Mouse (Mus musculus) common myeloid progenitor, adult 5-6 weeks (primary cell): Measurements from ENCODE around the gene A530016L24Rik. TPM values are rescaled to one million over a fixed set of nuclear protein-coding genes. Genes with fewer than 3 reads are reported as not detected.

Experiments
- ATAC-seq: replicated peaks from 2 replicates; pipeline ENCODE4 v1.8.0; 2016; ENCODE audit warnings: low read depth, mild to moderate bottlenecking, moderate TSS enrichment, inconsistent platforms; ENCODE audit not compliant: poor library complexity, severe bottlenecking
- total RNA-seq: library from RNA; stranded (forward); fragments of 200-1000, 187-1606 nt; gene quantifications from 2 replicates; pipeline ENCODE4 v1.2.3, GENCODE M21; 2017

The A530016L24Rik gene
- total RNA-seq, 1 experiment from 2014 or later = not detected

- ATAC-seq = no peak
These were observed 8.5 kb downstream of the A530016L24Rik start for GRCm38 (mm10) chr12:112497731-112498130.

DNA sequence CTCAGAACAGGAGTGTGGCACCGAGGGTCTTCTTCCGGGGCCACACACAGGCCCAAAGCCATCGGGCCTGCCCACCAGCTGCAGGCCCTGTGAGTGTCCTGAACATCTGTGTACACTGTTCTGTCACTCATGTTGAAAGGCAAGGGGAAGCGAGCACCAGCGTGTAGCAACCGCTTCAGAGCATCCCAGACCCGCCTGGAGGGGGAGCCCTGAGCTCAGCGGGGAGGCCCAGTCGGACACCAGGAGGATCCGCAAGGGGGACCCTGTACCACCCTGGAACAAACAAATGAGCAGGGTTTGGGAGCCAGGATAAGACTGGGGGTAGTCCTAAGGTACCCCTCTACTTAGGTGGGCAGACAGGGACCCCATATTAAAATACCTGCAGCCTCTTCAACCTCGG is 9.4 kb downstream of the A530016L24Rik start:
- ATAC-seq = peak; percentile 70

DNA sequence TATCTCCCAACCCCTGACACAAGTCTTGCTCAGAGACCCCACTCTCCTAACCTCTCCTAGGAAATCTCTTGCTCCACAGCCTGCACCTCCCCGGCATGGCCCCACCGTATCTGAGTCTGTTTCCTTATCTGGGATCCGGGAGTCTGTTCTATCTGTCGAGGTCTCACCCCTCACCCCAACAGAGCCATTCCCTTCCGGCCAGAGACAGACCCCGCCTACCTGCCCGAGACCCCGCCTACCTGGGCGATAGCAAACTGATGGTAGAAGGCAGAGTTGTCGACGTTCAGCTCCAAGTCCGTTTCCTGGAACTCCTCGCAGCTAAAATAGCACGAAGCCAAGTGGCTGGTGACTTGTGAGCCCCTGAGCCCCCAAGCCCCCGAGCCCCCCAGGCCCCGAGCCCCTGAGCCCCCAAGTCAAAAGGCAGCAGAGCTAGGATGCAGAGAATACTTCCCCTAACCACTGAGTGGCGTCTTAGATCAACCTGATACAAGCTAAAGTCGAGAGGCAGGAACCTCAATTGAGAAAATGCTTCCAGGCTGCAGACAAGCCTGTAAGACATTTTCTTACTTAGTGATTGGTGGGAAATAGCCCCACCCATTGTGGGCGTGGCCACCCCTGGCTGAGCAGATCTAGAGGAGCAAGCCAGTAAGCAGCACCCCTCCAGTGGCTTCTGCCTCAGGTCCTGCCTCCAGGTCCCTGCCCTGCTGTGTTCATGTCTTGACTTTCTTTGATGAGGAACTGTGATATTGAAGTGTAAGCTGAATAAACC is 13.9 kb downstream of the A530016L24Rik start:
- no peak for ATAC-seq

- ATAC-seq = no peak
These were observed 17.0 kb downstream of the A530016L24Rik start for GRCm38 (mm10) chr12:112506267-112506666.

- ATAC-seq = no peak
These were observed 18.0 kb downstream of the A530016L24Rik start for GRCm38 (mm10) chr12:112507264-112507663.

- no peak for ATAC-seq
These were observed 18.7 kb downstream of the A530016L24Rik start for GRCm38 (mm10) chr12:112507984-112508383.

DNA sequence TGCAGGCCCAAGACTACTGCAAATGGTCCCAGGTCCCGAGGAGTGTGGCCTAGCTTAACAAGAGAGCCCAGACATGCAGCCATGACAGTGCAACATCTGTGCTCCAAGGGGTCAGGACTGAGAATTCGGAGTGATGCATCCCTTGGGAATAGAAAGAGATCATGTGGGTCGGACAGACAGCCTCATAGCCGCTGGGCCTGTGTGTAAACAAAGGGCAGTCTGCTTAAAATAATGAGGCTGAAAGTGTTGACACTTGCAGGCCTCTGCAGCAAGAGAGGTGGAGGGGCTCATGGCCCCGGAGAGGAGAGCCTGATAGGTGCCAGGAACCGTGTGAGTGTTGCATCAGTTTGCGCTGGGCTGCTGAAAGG is 21.1 kb downstream of the A530016L24Rik start:
- ATAC-seq = no peak

DNA sequence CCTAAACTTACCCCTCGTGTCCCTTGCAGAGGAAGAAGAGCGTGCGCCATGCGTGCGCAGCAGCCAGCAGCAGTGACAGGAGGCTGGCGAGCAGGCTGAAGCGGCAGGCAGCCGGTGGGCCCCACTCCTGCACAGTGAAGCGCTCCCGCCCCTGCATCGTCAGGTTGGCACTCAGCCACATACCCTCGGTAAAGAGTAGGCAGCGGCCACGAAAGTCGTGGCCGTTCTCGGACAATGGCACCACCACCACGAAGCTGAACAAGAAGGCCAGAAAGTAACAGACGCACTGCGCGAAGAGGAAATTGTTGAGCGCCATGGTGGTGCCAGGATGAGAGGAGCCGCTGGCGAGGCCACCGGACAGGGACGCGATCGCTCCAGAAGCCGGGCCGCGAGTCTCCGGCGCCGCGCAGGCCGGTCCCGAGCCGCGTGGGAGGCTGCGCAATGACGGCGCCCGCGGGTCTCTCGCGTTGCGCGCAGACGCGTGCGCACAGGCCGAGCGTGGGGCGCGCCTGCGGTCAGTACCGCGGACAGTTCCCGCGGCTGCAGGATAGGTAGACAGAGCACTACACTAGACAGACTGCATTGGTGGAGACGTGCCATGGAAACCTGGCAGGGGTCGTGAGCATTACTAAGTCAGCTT is 21.6 kb downstream of the A530016L24Rik start:
- ATAC-seq = peak; percentile 65; the same call in 1 of the 2 replicates

GRCm38 (mm10) chr12:112514897-112515296 is 25.6 kb downstream of the A530016L24Rik start:
- ATAC-seq = no peak

- peak; percentile 57 for ATAC-seq
These were observed 27.6 kb downstream of the A530016L24Rik start, which contains the start of gene Tmem179 for GRCm38 (mm10) chr12:112516697-112517337. TSS of gene Tmem179 (minus strand) at chr12:112516747.

GRCm38 (mm10) chr12:112518105-112518504 is 28.9 kb downstream of the A530016L24Rik start:
- no peak for ATAC-seq

- no peak for ATAC-seq
These were observed 44.5 kb downstream of the A530016L24Rik start for GRCm38 (mm10) chr12:112533758-112534157.

DNA sequence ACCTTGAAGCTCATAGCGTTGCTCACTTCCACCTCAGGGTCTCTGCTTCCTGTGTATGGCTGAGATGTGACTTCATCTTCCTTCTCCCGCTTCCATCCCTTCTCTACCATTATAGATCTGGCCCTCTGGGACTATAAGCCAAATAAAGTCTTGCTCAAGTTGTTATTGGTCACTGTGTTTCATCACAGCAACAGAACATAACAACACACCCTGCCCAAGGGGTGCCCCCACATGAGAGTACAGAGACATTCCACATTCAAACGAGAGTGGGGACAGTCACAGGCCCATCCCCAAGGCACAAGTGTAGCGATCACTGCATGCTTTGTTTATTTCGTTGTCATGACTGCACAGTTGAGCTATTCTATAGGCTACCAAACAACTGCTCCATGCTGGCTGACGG is 48.0 kb downstream of the A530016L24Rik start:
- ATAC-seq = no peak

DNA sequence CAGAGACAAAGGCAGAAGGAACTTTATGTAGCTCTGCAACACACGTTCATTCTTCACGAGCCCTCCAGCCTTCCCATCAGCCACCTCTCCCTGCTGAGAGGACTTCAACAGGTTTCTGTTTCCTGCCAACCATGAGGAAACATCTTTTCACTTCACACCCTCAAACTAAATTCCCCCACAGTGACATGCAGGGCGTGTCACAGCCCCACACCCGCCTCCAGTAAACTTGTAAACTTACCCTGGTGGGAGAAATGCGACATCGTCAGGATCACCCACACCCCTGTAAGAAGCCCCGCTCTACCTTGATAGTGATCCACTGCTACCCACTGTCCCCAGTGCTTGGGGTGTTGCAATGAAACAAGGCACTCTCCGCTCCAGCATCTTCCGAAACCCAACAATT is 49.1 kb downstream of the A530016L24Rik start:
- no peak for ATAC-seq

DNA sequence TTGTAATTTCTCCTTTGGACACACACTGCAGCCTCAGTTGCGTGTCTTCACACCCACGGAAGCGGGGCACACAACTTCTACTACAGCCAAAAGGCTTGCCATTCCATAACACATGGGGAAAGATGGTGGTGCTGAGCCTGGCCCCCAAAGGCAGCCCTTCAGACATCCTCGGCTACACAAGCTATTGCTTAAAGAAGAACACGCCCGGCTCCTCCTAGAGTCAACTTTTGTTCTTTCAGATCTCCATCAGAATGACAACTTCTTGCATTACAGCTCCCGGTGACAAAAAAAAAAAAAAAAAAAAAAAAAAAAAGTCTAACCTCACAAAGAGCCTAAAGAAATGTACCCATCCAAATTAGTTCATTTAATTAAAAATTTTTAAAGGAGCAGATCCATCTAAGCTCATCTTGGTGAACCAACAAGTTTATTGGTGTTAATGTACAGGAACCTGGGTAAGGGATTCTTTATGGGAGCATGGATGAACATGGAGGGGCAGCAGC is 50.3 kb downstream of the A530016L24Rik start:
- no peak for ATAC-seq

GRCm38 (mm10) chr12:112540321-112540720 is 51.1 kb downstream of the A530016L24Rik start:
- no peak for ATAC-seq

- ATAC-seq = no peak
These were observed 52.3 kb downstream of the A530016L24Rik start for GRCm38 (mm10) chr12:112541483-112542091.

DNA sequence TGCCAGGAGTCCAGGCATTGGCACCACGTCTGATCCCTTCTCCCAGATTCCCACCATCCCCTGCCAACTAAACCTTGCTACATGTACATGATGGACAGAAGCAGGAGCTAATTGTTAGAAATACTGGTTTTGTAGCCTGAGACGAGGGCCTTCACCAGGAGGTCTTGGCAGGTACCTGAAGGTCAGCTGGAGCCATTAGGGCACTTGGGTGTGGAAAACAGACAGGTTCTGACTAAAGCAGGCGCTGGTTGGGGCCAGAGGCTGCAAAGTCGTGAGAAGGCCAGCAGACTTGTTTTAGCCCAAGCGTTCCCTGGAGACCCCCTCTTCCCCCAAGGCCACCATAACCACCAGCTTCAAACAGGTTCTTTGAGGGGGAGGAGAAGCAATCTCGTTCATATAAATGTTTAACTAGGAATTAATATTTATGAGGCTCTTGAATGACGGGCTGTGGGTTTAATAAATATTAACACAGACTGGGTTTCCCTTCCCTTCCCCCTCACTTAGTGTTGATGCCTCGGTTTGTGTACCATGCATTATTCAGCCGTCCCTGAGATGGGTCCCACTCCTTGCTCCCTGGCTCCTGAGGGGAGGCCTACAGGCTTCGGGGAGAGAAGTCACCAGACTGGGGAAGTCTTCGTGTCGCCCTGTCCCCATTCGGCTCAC is 53.1 kb downstream of the A530016L24Rik start:
- ATAC-seq = no peak

DNA sequence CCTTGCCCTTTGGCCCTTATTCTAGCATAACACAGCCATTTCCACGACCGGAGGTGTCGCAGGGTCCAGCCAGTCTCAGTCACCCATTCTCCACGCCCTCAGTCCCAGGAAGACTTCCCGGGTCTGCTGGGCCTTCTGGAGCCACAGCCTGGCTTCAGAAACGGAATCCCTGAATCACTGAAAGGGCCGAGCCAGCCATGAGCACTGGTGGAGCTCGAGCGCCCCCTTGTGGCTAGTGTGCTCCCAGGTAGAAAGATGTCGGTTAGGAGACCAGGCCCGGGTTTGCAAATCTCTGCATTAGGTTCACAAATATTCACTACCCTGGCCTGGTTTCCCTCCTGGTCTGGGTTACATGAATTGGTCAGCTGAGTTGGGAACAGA is 53.7 kb downstream of the A530016L24Rik start:
- ATAC-seq = peak; percentile 93

DNA sequence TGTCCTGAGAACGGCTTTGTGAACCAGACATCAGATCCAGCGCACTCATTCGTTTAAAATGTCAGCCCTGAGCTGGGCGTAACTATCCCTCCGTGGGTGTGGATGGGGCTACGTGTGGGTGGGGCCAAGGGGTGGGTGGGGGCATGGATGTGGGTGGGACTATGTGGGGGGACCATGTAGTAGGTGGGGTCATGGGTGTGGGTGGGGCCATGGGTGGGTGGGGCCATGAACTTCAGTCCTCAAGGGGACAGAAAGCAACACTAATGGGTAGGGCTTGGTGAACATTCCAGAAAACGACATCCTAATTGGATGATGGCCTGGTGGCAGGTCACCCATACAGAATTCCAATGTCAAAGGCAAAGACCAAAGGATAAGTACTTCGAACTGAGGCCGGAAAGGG is 54.7 kb downstream of the A530016L24Rik start:
- ATAC-seq = no peak
